Mouse (Mus musculus): ENCODE results near the gene Rps3a1.

Gene Rps3a1

GRCm38 (mm10) chr3:86142263-86142933 is at the start of gene Rps3a1:
Gene Rps3a1, minus strand, starts transcription at chr3:86142702.
- DNase-seq = peak; percentile 99

GRCm38 (mm10) chr3:86187736-86188389 is 45.4 kb upstream of the Rps3a1 start:
- no peak for DNase-seq

GRCm38 (mm10) chr3:86184546-86184945 is 42.0 kb upstream of the Rps3a1 start:
- no peak for DNase-seq

DNA sequence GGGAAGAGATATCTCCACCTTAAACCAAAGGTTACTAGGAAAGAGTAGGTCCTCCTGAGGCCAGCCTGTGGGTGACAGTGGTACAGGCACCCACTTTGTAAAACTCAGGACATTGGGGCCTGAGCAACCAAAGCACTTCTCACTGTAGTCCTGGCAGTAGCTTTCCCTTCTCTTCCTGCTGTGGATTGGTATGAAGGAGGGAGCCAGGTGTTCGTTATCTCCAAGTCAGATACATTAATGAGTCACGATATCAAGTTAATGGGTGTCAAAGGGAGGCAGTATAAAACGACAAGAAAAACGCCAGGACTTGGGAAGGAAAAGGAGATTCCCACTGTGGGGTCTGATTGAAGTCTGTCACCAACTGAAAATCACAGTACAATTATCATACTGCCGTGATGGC is 38.6 kb upstream of the Rps3a1 start:
- no peak for DNase-seq

GRCm38 (mm10) chr3:86179714-86180113 is 37.2 kb upstream of the Rps3a1 start:
- no peak for DNase-seq

DNA sequence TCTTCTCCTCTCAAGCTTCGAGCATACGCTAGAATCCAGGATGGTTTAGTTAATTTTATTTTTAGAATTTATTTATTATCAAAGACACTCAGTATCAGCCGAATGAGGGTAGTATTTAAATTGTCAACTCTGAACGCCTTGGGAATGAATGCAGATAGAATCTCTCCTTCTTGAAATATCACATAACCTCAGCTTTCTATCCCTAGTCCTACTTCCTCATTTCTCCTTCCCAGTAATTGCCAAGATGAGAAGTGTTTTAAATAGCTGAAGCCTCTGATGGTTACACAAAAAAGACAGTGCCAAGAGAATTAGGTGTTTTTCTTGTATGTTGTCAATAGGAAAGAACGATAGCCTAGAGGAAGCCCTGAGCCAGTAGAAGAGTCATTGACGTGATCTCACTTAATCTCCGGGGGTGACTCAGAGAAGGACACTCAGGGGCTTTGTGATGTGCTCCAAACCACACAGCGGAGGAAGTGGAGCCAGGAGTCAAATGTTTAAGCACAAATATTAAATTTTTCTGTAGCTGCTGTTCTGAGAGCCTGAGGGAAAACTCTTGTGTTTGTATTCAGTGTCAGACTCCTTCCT is 26.4 kb upstream of the Rps3a1 start:
- no peak for DNase-seq

DNA sequence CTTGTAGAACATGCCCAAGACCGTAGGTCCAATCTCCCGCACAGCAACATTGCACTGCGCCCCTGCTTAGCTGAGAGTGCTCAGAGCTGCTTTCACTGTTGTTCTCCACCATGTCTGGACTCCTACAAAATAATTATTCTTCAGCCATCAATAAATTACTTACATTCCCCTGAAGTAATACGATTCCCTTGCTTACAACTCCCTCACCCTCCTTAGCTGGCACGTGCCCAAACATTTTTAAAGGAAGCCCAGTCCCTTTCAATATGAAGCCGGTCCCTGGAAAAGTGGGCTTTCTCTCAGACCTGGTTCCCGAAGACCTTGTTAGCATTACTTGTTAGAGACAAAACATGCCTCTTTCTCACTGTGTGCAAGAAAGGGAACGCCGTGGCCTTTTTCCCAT is 7.0 kb upstream of the Rps3a1 start:
- DNase-seq = peak; percentile 30

DNA sequence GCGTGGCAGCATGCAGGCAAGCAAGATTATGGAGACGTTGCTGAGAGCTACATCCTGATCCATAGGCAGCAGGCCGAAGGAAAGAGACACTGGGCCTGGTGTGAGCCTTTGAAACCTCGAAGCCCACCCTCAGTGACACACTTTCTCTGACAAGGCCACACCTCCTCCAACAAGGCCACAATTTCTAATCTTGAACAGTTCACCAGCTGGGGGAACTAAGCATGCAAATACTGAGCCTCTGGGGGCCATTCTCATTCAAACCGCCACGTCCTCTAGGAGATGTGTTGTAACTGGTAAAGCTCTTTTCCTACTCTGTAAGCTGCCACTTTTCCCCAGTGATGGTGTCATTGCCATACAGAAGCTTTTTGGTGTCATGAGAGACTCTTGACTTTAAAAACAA is 6.6 kb upstream of the Rps3a1 start:
- peak; percentile 75 for DNase-seq

DNA sequence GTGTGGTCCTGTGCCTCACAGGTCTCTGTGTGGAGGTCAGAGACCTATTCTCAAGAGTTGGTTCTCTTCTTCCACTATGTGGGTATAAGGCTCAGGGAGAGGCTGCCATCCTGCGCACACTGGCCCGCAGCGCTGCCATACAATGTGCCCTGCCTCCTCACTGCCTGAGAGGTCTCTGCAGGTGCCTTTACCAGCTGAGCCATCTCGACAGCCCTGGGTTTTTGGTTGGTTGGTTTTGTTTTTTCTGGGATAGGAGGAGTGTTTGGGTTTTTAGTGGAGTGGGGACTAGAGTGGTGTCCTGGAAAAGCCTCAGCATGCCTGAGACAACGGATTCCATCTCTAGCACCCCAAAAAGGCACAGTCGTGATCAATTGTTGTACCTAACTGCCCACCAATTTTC is 841 bp upstream of the Rps3a1 start:
- DNase-seq = peak; percentile 62

DNA sequence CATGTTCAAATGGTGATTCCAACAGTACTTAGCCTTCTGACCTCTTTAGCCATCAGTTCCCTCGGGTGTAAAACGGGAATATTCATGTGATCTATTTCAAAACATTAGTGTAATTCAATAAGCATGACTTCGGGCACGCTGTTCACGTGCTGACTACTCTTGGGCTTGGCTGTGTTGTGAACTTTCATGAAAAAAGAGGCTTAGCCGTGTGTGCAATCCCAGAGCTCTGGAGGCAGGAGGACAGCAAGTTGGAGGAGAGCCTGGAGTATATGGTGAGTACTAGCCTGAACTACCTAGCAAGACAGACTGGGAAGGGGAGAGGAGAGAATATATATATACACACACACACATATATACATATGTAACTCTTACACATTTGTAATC is 424 bp upstream of the Rps3a1 start:
- no peak for DNase-seq

- no peak for DNase-seq
These were observed 628 bp downstream of the Rps3a1 start for GRCm38 (mm10) chr3:86141886-86142262.

DNA sequence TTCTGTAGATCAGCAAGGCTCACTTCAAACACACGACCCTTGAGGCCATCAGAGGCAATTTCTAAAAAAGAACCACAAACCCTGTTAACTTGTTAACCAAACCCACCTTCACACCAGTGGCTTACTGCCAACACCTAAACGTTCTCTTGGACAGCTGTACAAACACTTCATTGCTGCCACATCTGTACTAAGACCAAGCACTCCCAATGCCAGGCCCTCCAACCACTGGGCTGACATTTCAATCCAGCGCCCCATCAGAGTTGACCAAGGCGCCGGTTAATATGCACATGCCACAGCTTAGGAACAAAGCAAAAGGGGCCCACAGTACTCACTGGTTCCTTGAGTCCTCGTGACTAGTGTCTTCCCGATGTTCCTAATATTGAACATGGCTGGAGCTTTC is 1.1 kb downstream of the Rps3a1 start:
- DNase-seq = peak; percentile 58

DNA sequence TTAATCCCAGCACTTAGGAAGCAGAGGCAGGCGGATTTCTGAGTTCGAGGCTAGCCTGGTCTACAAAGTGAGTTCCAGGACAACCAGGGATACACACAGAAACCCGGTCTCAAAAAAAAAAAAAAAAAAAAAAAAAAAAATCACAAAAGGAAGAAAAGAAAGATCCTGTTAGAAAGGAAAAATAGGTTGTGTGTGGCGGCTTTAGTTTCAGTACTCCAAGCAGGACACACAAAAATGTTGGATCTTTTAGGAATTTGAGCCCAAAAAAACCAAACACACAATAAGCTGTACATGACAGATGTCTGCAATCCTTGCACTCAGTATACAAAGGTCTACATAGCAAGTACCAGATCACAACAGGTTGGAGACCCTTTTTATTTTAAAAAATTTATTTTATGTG is 2.8 kb downstream of the Rps3a1 start:
- peak; percentile 29 for DNase-seq

GRCm38 (mm10) chr3:86136936-86137574 is 5.4 kb downstream of the Rps3a1 start:
- peak; percentile 14 for DNase-seq

DNA sequence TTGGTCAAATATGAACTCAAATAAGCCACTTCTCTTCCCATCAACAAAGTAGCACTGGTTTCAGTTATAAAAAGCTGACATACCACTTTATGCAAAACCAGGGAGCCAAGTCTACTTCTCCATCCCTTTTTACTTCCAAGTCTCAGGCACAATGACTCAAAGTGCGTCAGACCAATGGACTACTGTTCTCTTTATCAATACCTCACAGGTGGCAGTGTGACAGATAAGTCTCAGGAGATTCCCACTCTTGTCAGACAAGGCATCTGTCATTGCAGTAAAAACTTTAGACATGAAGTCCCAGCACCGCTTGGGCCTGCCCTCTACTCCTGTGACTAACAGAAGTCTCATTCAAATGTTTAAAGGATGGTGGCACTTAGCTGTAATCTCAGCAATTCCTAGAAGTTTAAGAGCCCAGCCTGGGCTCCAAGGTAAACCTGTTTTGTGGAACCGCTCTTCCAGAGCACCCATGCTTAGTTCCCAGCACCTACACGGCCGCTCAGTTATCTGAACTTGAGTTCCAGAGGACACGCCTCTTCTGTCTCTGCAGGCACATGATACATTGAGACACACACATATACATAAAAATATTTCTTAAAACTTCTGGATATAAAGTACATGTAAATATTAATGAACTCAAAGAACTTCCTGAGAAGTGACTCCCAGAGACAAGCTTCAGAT is 6.5 kb downstream of the Rps3a1 start:
- peak; percentile 72 for DNase-seq

GRCm38 (mm10) chr3:86134939-86135638 is 7.4 kb downstream of the Rps3a1 start:
- DNase-seq = peak; percentile 50

DNA sequence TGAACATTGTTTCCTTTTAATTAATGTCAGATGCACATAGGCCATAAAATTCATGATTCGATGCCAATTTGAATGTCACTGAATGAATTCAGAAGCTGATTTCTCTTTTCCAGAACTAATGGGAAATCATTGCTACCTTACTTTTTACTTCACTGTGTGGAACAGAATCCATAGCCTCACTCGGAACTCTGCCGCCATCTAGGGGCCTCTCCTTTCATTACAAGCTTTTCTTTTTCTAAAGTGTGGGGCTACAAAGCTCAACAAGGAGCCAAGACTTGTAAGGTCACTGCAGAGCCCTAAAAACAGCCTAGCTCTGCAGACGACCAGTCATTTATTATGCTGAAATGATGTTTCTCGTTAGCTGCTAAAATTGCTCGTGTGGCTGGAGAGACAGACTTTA is 12.7 kb downstream of the Rps3a1 start:
- DNase-seq = peak; percentile 56

- DNase-seq = peak; percentile 56
These were observed 19.2 kb downstream of the Rps3a1 start for GRCm38 (mm10) chr3:86123251-86123746.

- no peak for DNase-seq
These were observed 20.3 kb downstream of the Rps3a1 start for GRCm38 (mm10) chr3:86122156-86122555.

- peak; percentile 50 for DNase-seq
These were observed 23.1 kb downstream of the Rps3a1 start for GRCm38 (mm10) chr3:86119237-86119932.

GRCm38 (mm10) chr3:86116951-86117350 is 25.6 kb downstream of the Rps3a1 start:
- DNase-seq = no peak
